Mouse (Mus musculus): ENCODE measurements around the gene Arg2.

DNA sequence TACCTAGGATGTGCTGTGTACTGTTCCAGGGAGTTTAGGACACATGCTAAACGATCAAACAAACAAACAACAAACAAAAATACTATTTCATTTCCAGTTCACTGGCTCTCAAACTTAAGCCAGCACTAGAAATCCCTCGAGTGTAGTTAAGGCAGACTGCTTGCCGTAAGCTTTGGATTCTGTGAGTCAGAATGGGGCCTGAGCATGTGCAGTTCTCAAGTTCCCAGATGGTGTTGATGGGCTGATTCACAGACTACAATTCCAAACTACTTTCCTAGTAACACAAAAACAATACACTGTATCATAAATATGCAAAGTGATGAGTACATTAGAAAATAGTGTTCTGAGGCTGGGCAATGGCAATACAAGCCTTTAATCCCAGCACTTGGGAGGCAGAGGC is 39.8 kb downstream of the Arg2 start:
- TF ChIP-seq CTCF (IDR thresholded peaks at IDR 0.05; ENCODE audit: insufficient read depth, low read depth, low read length), result no peak
- no peak for TF ChIP-seq POLR2A (IDR thresholded peaks at IDR 0.05; ENCODE audit: insufficient read depth, low read depth, low read length)
